Mouse (Mus musculus): ENCODE measurements at regions not wholly inside any gene's neighbourhood (a gene's known extent, or its start where the extent isn't known, plus 50 kb on each side); places are given as distances from the start of the nearest gene placed in this dataset.
A peak's percentile ranks its signal among the peaks of the same experiment; 100 is the strongest.

DNA sequence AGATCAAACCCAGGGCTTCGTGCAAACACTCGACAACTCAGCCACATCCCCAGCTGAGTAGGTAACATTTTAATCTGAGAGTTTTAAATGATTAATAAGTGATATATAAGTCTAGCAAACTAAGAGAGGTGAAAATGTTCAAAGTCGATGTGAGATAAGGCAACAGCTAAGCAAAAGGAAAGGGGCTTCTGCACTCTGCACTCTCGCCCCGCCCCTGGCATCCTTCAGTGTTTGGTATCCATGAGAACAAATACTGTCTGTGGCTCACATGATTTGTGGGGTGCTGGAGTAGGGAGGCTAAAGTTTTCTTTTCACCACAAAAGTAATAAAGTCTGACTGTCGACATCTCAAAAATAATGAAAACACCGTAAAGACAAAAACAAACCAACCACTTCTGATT is 284.2 kb upstream of the Klf3 start:
- DNase-seq (ENCODE audit: low spot score in 2 of 2): no peak
- intact Hi-C loops (cut with DNase I): no loop called here

DNA sequence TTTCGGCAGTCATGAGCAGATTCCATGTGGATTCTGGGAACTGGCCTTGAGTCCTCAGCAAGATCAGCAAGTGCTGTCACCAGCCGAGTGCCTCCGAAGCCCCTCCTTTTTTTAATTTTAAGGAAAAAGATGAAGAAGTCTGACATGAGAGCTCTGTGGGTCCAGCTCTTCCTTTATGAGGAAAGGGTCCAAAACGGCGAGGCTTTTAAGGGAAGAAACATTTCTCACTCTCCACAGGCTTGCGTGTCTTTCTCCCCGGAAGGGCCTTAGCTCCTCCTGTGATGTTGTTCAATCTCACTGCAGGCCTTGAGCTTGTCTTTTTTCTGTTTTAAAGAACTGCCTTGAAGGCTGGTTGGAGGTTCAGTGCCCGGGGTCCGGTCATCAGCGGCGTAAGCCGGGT is 283.5 kb upstream of the Klf3 start:
- intact Hi-C loops (cut with DNase I): loop anchor here (5.0 kb wide), 1 partner anchor 417 kb away; no protein-coding TSS in a partner anchor
- no peak for DNase-seq (ENCODE audit: low spot score in 2 of 2)

DNA sequence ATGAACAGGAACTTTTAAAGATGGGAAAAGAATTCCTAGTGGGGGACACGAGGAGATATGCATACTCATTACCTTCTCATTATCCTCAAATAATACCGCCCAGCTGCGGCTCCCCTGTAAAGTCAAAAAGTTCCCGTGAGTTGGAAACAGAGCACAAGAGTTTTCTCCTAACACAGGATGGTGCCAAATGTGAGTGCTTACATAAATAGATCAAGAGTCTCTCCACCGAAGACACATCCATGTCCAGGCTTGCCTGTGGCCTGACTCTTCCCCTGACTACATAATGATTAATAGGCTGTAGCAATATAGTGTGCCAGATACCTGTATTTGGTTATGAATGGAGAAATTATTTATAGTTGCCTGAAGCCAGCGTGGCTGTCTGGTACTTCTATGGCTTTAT is 281.8 kb upstream of the Klf3 start:
- intact Hi-C loops (cut with DNase I): loop anchor here (5.0 kb wide), 1 partner anchor 419 kb away; no protein-coding TSS in a partner anchor
- no peak for DNase-seq (ENCODE audit: low spot score in 2 of 2)

DNA sequence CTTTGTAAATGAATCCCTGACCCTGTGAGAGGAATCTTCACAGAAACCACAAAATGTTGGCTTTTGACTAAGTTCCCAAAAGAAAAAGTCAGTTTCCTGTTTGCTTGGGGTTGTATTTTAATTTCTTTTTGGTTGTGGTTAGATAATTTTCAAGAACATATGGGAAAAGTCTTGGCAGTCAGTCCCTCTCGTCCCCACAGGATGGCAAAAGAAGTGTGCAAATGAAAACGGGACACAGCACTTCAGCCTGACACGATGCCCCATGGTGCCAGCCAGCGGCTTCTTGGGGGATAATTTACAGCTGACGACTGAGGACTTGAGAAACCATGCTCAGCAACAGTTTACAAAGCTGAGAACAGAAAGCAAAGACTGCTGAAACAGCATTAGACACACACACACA is 281.2 kb upstream of the Klf3 start:
- intact Hi-C loops (cut with DNase I): loop anchor here (5.0 kb wide), 1 partner anchor 420 kb away; no protein-coding TSS in a partner anchor
- DNase-seq (ENCODE audit: low spot score in 2 of 2): no peak

DNA sequence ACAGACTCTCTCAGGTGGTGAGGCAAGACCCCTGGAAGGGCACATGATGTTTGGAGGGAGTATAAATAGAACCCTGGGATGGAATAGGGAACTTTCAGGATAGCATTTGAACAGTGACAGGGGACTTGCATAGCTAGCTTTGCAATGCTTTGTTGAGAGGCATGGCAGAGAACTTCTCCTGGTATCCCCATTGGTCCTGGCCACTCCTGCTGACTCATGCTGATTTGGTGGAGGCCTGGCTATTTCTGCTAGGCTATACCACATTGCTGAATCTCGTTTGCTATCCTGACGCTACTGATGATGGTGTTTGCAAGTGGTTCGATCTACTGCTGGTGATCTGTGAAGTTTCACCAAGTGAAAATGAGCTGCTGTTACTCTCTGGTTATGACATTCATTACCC is 276.7 kb upstream of the Klf3 start:
- DNase-seq (ENCODE audit: low spot score in 2 of 2): no peak
- intact Hi-C loops (cut with DNase I): no loop called here

DNA sequence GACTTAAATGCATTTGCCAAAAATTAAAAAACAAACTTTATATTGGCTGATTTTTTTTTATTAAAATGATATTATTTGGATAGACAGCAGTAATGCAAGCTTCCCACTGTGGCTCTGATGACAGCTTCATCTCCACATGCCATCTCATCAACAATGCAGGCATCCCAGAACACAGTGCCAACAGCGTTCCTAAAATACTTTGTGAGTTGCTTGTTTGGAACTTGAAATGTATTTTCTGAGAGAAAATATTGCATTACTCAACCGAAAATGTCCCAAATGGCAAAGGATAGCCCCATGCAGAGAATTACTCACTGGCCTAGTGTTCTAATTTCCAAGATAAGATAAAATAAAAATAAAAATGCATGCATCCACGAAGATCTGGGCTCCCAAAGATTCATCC is 275.2 kb upstream of the Klf3 start:
- intact Hi-C loops (cut with DNase I): no loop called here
- no peak for DNase-seq (ENCODE audit: low spot score in 2 of 2)

DNA sequence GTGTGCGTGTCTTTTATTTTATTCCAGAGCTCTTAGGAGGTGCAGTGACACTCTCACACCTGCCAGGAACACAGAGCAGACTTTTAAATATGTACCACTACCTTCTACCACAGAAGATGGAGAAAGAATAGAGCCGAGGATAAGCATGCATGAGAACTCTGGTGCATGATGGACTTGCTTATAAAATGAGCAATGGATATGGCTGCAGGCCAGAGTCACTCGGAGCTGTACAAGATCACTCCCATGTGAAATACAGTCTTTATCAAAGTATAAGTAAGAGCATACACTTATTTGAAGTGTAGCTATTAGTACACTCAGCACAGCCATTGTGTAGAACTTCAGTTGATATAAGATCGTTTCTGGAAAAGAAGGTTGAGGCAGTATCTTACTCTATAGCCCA is 268.8 kb upstream of the Klf3 start:
- intact Hi-C loops (cut with DNase I): no loop called here
- DNase-seq (ENCODE audit: low spot score in 2 of 2): no peak

DNA sequence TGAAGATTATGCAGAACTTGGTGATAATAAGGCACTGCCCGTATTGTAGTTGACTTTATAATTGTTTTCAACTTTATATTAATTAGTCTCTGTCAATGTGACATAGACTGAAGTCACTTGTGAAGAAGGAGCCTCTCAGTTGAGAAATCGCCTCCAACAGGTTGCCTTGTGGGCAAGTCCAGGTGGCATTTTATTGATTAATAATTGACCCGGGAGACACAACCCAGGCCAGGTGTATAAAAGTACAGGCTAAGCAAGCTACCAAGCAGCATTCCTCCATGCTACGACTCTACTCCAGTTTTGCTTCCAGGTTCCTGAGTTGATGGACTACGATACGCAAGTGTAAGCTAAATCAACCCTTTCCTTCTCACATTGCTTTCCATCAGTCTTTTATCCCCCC is 268.2 kb upstream of the Klf3 start:
- DNase-seq (ENCODE audit: low spot score in 2 of 2): no peak
- intact Hi-C loops (cut with DNase I): no loop called here

DNA sequence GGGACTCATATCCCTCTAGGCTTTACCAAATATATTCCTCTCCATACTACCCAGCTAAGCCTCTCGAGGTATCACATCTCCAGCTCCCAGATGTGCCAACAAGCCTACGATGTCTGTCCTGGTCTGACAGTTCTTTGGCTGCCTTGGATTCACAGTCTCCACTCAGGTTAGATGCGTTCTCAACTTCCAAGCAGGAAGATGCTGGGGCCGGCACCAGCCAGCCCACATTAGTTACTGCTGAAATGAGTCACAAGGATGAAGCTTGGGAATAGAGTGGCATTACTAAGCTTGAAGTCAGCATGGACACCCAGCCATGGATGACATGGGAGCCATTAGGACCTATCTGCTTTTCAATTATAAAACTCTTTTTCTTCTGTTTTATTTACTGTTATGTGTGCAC is 267.6 kb upstream of the Klf3 start:
- intact Hi-C loops (cut with DNase I): no loop called here
- no peak for DNase-seq (ENCODE audit: low spot score in 2 of 2)

DNA sequence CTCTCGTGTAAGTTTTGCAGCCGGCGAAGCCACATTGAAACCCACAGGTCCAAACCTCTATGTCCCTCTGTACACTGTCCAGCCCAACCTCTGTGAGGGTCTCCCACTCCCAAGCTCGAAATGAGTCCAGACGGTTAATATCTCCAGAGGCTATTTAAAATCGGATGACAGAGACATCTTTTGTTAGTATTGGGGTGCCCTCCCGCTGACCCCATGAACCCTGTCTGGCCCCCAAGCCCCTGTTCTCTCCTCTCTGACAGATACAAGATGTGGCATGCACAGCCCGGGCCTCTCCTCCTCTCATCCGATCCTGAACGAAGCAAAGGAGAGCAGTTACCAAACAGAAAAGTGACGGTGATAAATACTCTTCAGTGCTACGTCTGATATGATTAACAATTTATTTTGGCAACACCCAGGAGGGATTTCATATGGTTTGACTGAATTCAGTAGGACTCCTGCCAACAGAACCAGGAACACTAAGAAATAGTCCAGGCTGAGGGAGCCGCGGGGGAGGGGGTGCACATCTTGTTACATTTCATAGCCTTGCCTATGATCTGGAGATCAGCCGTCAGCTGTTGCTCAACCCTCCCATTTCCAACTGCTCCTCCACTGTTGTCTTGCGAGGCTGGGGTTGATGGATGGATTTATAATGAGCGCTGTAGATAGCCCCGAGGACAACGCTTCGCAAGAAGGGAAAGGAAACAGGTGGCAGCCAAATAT is 266.6 kb upstream of the Klf3 start:
- no peak for DNase-seq (ENCODE audit: low spot score in 2 of 2)
- intact Hi-C loops (cut with DNase I): no loop called here

DNA sequence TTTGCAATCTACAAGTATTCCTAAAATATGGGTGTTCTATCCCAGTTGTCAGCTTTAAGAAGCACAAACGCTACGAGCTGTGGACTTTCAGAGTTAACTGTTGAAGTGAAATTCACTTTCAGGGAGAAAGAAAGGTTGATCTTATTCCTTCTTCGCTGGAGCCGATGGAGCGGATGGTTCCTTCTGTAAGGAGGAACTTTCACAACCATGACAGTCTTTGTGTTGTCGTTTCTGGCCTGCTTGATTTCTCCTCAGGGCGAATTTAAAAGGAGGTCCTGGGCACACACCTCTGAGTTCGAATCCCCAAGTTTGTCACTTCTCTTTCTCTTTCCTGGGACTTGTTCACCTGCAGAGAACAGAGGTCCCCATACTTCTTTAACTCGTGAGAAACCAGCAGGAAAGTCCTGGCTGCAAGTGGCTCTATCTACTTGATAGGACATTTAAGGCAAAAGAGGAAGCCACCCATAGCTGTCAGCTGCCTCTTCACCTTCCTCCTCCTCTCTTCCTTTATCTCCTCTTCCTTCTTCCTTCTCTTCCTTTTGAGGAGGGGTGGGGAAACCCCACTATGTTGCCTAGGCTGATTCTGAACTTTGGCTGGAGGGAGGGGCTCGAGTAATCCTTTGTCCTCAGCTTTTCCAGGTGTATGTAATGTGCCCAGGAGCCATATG is 265.9 kb upstream of the Klf3 start:
- intact Hi-C loops (cut with DNase I): no loop called here

DNA sequence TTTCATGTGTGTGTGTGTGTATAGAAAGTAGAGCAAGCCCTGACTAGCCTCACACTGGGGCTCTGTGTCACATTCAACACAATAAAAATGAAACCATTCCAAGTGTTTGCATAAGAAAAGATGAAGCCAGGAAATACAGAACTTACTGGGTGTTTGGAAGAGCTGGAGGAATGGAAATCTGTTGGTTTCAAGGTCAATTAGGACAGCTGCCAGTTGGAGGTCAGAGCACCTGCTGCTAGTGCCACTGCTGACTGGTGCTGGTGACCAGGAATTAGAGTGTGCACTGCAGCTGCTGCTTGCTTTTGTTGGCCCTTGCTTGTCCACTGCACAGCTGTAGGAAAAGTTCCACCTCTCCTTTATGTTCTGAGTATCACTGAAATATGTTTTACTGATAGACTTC is 261.4 kb upstream of the Klf3 start:
- no peak for DNase-seq (ENCODE audit: low spot score in 2 of 2)
- intact Hi-C loops (cut with DNase I): no loop called here

More for the DNA sequence above, 265.9 kb upstream of the Klf3 start:
- no peak for DNase-seq (ENCODE audit: low spot score in 2 of 2)

DNA sequence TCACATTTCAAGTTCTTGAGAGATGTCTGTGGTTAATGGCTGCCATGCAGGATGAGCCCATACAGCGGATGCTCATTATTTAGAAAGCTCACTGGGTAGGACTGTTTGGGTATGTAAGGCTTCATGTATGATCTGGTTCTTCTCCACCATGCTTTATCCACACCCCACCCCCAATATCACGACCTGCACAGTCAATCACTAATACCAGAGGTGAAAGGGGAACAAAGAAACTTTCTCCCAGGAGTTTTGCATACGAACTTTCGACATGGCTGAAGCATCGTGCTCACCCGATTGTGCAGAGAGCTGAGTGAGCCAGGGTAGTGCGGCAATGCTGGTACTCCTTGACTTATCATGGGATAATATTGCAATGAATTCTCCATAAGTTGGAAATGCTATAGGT is 247.3 kb upstream of the Klf3 start:
- intact Hi-C loops (cut with DNase I): no loop called here
- no peak for DNase-seq (ENCODE audit: low spot score in 2 of 2)

DNA sequence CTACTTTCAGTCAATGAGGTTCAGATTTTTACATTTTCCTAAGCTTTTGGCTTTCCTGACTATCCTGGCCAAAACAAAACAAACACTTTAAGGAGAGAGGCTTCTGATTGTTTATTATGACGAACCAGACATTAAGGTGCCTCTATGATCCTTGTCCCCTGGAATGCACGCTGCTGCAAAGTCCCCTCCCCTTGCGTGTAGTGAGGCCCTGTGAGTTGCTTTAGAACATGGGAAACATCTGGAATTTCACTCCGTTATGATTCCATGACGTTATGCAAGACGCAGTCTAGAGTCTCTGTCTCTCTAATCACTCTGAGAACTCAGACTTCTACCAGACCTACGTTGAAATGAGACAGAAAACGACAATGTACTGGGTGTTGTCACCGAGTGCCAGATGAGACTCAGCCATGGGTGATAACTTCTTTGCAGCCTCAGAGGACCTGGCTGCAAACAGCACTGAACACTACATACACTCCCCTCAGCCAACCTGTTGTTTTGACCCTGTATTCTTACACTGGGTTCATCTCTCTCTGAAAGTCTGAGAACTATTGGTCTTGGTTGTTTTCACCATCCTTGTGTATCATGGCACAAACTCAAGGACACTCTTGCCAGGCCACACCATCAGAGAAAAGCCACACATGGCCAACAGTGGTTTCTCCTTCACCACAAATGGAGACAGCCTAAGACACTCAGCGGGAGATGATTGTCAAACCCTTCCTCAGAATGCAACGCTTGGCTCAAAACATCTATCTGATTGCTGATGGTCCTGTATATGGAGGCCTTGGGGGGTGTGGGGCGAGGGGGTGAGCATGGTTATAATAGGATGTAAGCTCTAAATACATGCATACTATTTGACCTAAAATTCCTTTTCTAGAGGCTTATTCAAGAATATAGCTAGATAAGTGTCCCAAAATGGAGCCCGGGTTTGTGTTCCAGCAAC is 236.5 kb upstream of the Klf3 start:
- intact Hi-C loops (cut with DNase I): no loop called here
- DNase-seq (ENCODE audit: low spot score in 2 of 2): no peak

DNA sequence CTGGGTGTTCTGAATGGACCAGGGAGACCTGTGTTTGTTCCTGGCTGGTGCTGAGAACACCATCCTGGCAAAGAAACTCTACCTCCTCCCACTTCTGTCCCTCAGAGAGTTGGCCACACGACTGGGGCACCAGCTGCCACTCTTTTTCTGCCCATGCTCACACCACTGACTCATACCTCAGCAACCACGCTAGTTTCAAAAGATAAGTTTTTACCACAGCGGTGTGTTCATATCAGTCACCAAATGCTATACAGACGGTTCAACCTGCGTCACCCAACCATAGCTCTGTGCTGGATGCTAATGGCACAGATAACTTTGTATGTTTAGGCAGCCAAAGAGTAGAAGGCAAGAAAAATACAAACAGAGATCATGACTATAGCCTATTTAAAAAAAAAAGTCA is 235.4 kb upstream of the Klf3 start:
- intact Hi-C loops (cut with DNase I): no loop called here
- peak; percentile 15 to 20 for DNase-seq (ENCODE audit: low spot score in 2 of 2)

DNA sequence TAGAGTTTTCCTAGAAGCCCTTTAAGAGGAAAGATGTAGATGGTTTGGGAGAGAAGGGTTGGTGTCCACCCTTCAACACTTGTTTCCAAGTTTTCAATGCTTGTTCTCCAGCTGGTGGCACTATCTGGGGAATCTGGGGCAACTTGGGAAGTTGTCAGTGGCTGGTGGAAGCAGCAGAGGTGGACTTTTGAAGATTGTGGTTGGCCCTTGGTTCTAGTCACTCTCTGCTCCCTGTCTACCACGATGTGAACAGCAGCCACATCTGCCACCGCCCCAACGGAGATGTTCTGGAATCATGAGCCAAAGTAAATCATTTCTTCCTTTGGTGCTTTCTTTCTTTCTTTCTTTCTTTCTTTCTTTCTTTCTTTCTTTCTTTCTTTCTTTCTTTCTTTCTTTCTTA is 234.9 kb upstream of the Klf3 start:
- intact Hi-C loops (cut with DNase I): no loop called here
- DNase-seq (ENCODE audit: low spot score in 2 of 2): no peak

DNA sequence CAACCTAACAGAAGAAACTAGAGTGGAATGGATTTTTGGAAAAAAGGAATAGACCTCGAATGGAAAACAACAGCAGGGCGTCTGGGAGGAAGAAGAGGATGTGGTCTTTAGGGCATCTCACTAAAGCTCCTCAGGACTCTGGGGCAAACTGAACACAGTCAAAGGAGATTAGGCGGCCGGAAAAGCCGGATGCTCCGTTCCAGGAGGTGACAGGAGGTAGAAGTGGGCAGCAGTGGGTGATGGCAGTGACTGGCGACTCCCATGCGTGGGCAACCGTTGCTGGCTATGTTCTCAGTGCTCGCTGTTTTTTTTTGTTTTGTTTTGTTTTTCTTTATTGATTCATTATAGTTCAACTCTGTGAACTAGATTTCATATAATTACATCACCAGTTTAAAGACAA is 228.8 kb upstream of the Klf3 start:
- no peak for DNase-seq (ENCODE audit: low spot score in 2 of 2)
- intact Hi-C loops (cut with DNase I): no loop called here

DNA sequence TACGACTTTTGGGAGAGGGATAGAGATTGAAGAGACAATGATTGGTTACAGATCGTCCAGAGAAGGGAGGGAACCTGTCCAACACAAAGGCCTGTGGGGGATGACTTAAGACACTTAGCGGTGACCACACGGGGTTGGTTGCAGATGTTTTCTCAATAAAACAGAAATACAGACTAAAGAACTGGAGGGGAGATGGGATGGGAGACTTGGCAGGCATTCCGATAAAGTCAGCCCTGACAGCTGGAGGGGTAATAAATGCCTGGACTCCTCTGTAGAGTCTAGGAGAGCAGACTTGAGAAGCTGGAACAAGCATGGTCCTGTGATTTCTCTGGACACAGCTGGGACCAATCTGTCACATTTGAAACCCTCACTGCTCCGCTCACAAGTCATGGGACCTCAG is 227.3 kb upstream of the Klf3 start:
- intact Hi-C loops (cut with DNase I): no loop called here

DNA sequence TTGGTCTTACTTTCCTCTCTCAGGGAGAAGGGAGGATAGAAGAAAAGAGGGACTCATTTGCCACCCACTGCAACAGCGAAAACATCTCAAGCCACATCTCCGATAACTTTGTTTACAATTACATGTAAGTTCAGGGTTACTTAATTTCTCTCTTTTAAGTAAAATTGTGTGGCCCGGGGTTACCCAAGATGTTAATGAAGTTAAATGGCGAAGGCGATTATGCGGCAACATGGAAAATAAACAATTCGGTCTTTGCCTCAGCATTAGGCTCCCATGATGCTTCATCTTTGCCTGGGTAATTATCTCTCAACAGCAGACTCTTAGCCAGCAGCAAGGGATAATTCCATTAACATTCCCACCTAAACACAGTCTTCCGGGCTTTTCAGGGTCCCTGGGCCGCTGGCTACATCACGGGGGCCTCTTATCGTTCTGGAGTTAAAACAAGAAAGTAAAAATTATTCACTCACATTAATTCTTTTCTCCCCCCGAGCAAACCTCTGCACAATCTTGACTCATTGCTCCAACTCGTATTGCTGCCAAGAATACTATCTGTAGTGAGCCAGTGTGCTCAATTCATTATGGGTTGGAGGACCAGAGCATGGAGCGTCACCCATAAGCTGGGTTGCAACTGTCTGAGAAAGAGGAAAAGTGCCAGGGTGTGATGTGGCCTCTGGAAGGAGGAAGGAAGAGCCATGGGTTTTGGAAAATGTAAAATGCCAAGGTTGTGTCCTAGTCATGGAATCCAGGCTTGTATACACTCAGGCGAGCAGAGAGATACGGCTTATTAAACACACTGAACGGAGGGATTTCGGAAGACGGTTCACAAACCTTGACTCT is 226.5 kb upstream of the Klf3 start:
- no peak for DNase-seq (ENCODE audit: low spot score in 2 of 2)
- intact Hi-C loops (cut with DNase I): no loop called here

More for the DNA sequence above, 227.3 kb upstream of the Klf3 start:
- no peak for DNase-seq (ENCODE audit: low spot score in 2 of 2)

DNA sequence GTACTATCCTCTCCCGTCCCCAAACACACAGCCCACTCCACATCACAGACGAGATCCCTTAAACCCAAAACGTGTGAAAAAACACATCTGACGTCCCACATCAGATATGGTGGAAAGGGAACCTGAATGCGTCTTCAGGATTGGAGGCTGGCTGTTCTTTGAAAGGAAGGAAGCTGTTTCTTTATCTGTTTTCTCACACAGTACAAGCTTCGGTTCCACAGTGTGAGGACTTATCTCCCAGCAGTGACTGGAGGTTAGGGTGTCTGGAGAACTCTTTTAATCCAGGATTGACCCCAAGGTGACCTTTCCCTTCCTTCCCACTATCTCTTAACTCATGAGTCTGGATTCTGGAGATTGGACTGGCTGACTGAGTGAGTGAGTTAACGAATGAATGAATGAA is 225.8 kb upstream of the Klf3 start:
- intact Hi-C loops (cut with DNase I): no loop called here
- DNase-seq (ENCODE audit: low spot score in 2 of 2): no peak

Data from left cerebral cortex, postnatal 36 days (tissue).